Mouse (Mus musculus) embryonic stem cell, embryonic (primary cell): ENCODE measurements around the gene Tecpr2.

Source experiments
- CTCF ChIA-PET, 4 experiments: fragments of 300-600 bp in 2 of 4; fragments of 350-600 bp in 2 of 4; sonication (Branson Sonifier 250); formaldehyde crosslinking; loops; one replicate each; lab custom pipeline; 2022; ENCODE audit warnings: inconsistent platforms in 2 of 4; lab: Charles Lee
- POLR2A ChIA-PET, 4 experiments: fragments of 300-600 bp in 2 of 4; fragments of 350-600 bp in 2 of 4; sonication (Branson Sonifier 250); formaldehyde crosslinking; loops; one replicate each; lab custom pipeline; 2022; ENCODE audit warnings: antibody characterized with exemption in 4 of 4, inconsistent platforms in 1 of 4; lab: Charles Lee

The Tecpr2 gene

DNA sequence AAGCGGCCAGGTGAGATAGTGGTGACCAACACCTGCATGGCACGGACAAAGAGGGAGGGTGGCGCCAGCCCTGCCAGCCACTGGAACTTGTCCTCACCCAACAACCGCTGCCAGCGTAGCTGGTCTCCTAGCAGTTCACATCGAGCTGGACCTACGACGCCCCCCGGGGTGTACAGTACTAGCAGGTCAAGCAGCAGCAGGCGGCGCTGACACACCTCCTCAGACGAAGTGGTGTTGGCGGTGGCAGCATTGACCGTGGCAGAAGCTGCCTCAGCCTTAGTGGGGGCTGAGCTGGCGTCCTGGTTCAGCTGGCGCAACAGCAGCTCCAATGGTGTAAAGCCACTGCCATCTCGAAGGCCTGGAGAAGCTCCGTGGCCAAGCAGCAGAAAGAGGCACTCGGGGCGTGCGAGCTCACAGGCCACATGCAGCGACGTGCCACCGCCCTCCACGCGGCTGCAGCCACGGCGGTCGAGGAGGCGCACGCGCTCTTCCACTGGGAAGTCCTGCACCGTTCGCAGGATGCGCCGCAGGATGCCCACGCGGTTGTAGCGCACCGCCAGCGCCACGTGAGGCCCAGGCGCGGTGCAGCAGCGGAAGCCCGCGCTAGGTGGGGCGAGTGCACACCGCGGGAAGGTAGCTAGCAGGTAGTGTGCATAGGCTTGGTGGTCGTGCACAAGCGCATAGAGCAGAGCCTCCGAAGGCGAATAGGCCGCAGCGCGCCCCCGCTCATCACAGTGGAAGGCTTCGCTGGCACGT lies 87.7 kb downstream of the Tecpr2 start:
- CTCF ChIA-PET: interaction anchor here (0.6 to 9.1 kb wide), 14 partner anchors 8 to 763 kb away, joined by 3 to 123 read pairs (median 4); no protein-coding TSS in a partner anchor
- POLR2A ChIA-PET: interaction anchor here in 3 of 4 experiments (0.6 to 8.8 kb wide), 15 partner anchors 10 to 275 kb away, joined by 3 to 79 read pairs (median 6); partner anchors contain the start of genes Rcor1 (in 1 of the 3) and Wdr20 (in 1 of the 3)

- CTCF ChIA-PET: interaction anchor here (0.6 to 9.1 kb wide), 12 partner anchors 9 to 762 kb away, joined by 3 to 123 read pairs (median 4); no protein-coding TSS in a partner anchor
Measured at GRCm38 (mm10) chr12:110977345-110977733, 88.3 kb downstream of the Tecpr2 start.

GRCm38 (mm10) chr12:110977896-110978606 lies 89.0 kb downstream of the Tecpr2 start:
- CTCF ChIA-PET: interaction anchor here (0.5 to 9.1 kb wide), 11 partner anchors 14 to 639 kb away, joined by 3 to 123 read pairs (median 3); no protein-coding TSS in a partner anchor
- POLR2A ChIA-PET: interaction anchor here in 3 of 4 experiments (0.5 to 8.8 kb wide), 21 partner anchors 8 to 562 kb away, joined by 3 to 79 read pairs (median 5); partner anchors contain the start of gene Rcor1 (in 2 of the 3)

More at GRCm38 (mm10) chr12:110977345-110977733, 88.3 kb downstream of the Tecpr2 start:
- POLR2A ChIA-PET: interaction anchor here in 3 of 4 experiments (0.6 to 8.8 kb wide), 15 partner anchors 9 to 276 kb away, joined by 3 to 79 read pairs (median 6); partner anchors contain the start of genes Rcor1 (in 1 of the 3) and Wdr20 (in 1 of the 3)

DNA sequence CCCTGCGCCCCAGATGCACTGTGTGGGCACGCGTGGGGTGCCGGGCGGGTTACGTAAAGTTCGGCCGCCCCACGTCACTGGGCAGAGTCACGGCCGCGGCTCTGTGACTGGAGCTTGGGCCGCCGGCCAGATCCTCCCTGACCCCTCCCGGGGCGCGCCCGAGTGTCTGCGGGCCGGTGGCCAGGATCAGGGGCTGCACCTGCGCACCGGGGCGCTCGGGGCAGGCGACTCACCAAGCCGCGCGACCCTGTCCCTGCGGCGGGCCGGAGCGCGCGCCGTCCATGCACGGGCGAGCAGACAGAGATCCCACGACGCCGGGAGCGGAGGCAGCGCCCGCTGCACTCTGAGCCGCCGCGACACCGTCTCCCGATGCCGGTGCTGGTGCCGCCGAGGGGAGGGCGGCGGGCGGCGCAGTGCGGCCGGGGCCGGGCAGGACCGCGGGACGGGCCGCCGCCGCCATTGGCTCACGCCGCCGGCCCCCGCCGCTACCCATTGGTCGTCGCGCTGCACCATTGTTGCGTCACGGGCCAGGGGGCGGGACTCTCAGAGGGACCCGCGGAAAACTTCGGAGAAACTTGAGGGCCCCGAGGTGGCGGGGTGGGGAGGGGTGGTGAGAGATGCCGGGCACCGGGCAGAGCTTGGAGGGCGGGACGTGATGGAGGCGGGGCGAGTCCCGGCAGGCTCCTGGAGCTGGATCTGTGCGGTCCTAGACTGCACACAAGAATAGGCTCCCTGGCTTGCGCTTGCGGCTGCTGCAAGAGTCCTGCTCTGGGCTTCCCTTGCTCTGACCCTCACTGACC lies 89.7 kb downstream of the Tecpr2 start, which contains the start of gene Ankrd9:
Gene Ankrd9 (minus strand): TSS at position 434 of the 800 bp plus-strand sequence.
- POLR2A ChIA-PET: interaction anchor here (0.5 to 8.8 kb wide), 38 partner anchors 12 to 1004 kb away, joined by 3 to 79 read pairs (median 4); partner anchors contain the start of genes Hsp90aa1 (in 2 of the 4) and Rcor1 (in 2 of the 4)
- CTCF ChIA-PET: interaction anchor here (0.5 to 9.1 kb wide), 14 partner anchors 13 to 1434 kb away, joined by 3 to 123 read pairs (median 3); partner anchors contain the start of gene Rcor1 (in 1 of the 4)

DNA sequence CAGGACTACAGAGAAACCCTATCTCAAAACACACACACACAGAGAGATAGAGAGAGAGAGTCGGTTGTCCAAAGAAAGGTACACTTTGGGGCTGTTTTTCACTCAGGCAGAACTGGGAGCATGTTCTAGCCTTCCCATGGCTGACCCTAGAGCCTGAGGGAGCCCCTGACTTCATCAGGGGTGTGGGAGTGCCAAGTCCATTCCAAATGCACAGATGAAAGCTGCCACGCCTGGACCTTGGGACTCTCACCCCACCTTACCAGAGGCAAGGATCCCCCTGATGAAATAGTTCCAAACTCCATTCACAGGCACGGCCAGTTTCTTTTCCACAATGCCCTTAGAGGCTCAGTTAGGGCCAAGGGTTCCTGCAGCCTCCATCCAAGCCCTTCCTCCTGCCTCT lies 90.7 kb downstream of the Tecpr2 start:
- ChIA-PET POLR2A (interaction anchor here in 3 of 4 experiments (0.6 to 8.8 kb wide), 20 partner anchors 8 to 411 kb away, joined by 3 to 79 read pairs (median 4); partner anchors contain the start of genes Hsp90aa1 (in 1 of the 3) and Rcor1 (in 1 of the 3)), CTCF (interaction anchor here in 2 of 4 experiments (0.9 to 9.1 kb wide), 3 partner anchors 12 to 59 kb away, joined by 3 to 123 read pairs (median 8); partner anchors contain the start of gene Rcor1 (in 1 of the 2))

DNA sequence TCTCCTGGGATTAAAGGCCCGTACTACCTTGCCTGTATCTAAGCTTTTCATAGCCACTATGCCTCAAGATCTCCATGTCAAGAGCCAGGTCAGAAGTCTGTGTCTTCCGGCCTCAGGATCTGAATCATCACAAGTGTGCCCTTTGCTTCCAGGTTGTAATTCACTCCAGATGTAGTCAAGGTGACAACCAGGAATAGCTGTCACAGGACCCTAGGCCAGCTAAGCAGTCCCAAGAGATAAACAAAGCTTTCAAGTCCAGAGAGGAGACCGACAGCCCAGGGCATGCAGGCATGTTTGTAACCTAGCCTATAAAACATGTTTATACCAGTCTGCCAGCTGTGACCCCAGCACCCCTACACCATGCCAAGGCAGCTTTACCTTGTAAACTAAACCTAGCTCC lies 92.7 kb downstream of the Tecpr2 start:
- POLR2A ChIA-PET: interaction anchor here in 3 of 4 experiments (0.6 to 8.8 kb wide), 19 partner anchors 9 to 279 kb away, joined by 3 to 79 read pairs (median 5); partner anchors contain the start of genes Rcor1 (in 2 of the 3) and Hsp90aa1 (in 1 of the 3)
- CTCF ChIA-PET: interaction anchor here (0.6 to 9.1 kb wide), 6 partner anchors 10 to 896 kb away, joined by 3 to 123 read pairs (median 4); no protein-coding TSS in a partner anchor

DNA sequence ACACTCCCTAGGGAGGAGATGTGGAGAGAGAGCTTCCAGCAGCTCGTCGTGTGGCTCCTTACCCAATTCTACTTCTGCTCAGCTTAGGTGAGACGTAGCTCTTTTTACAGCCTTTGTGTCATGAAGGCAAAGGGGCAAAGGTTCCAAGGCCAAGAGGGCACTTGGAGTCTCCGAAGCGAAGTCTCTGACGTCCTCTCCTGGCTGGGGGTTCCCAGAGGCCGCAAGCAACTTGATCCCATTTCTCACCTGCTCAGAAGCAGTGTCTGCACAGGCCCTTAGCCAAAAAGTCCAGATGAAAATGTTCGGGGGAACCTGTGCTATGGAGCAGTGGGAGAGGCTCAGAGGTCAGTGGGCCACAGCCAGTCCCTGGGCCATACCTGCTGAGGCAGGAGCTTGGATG lies 94.0 kb downstream of the Tecpr2 start:
- ChIA-PET POLR2A (interaction anchor here in 2 of 4 experiments (0.7 to 8.8 kb wide), 11 partner anchors 9 to 553 kb away, joined by 3 to 79 read pairs (median 5); no protein-coding TSS in a partner anchor), CTCF (interaction anchor here in 3 of 4 experiments (0.6 to 9.1 kb wide), 7 partner anchors 9 to 1743 kb away, joined by 3 to 123 read pairs (median 3); no protein-coding TSS in a partner anchor)

DNA sequence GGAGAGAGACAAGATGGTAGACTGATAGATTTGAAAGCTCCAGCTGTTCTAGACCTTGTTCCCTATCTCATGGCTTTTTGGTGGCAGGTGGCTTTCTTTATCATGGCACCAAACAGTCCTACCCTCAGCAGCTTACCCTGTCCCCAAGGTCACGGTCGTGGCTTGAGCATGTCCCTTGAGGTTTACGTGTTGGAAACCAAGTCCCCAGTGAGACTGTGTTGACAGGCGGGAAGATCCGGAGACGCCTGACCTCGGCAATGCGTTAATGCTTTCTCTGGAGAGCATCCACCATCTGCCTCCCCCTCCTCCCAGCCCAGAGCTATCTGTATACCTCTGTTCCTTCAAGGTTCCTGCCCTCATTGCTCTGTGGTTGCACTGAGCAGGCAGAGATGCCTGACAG lies 94.7 kb downstream of the Tecpr2 start:
- ChIA-PET CTCF (interaction anchor here in 3 of 4 experiments (0.6 to 9.1 kb wide), 4 partner anchors 8 to 21 kb away, joined by 3 to 123 read pairs (median 6); no protein-coding TSS in a partner anchor), POLR2A (interaction anchor here in 3 of 4 experiments (0.6 to 8.8 kb wide), 10 partner anchors 8 to 512 kb away, joined by 3 to 79 read pairs (median 5); no protein-coding TSS in a partner anchor)

DNA sequence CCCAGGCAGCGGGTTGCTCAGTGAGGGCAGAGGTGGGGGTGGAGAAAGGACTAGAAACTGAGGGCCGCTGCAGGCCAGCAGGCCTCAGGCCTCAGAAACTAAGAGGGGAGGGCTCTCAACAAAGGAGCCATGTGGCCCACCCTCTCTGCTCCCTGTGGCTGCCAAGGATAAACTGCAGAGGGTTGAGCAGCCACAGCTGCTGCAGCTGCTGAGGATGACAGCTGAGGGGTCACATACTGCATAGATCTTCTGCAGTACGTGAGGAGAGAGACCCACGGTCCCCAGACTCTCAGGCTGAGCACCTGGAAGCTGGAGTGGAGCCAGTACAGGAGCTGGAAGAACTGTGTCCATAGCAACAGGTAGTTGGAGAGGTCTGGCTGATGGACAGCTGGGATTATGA lies 95.5 kb downstream of the Tecpr2 start:
- CTCF ChIA-PET: no interaction called here

GRCm38 (mm10) chr12:110985141-110985540 lies 96.1 kb downstream of the Tecpr2 start:
- ChIA-PET POLR2A (no interaction called here), CTCF (no interaction called here)

More for the DNA sequence above, 95.5 kb downstream of the Tecpr2 start:
- POLR2A ChIA-PET: interaction anchor here in 1 of 4 experiments (1.1 to 8.8 kb wide), 3 partner anchors 7 to 227 kb away, joined by 3 to 76 read pairs (median 17); no protein-coding TSS in a partner anchor

DNA sequence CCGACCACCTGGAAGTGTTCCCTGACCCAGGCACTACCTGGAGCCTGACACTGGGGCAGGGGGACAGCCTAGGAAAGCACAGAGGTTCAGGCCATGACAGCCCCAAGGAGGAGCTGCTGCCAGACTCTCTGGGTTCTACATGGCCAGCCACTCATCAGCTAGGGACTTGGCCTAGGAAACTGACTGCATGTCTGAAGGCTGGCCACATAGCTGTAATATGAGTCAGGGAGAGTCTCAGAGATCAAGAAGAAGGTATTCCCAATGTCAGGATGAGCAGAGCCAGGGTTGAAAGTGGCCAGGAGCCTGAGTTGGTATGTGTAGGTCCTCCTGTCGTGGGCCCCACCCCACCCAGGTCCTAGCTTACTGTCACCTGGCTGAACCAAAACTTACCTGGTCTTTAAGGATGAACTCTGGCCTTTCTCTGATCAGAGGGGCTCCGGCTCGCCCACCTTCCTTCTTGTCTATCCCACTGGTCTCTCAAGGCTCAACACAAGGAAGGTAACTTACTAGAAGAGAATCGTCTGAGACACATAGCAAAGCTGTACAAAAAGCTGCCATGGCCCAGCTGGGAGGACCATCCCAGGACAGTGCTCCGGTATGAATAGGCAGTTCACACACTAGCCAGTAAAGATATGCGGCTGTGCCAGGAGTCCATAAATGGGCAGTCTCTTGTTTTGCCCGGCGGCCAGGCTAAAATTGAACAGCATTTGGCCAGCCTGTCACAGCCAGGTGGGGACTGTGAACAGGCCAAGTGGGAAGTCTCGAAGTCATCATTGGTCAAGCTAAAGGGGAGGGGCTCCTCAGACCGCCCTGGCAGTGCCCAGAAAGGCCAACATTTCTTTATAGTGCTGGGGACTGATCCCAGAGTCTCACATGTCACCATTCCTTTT lies 97.7 kb downstream of the Tecpr2 start:
- ChIA-PET POLR2A (interaction anchor here (0.6 to 1.5 kb wide), 4 partner anchors 10 to 562 kb away, joined by 3 to 6 read pairs (median 4); no protein-coding TSS in a partner anchor), CTCF (interaction anchor here in 2 of 4 experiments (0.7 to 1.4 kb wide), 2 partner anchors 8 to 105 kb away, joined by 3 read pairs; no protein-coding TSS in a partner anchor)

GRCm38 (mm10) chr12:110989409-110989808 lies 100.3 kb downstream of the Tecpr2 start:
- POLR2A ChIA-PET: interaction anchor here in 3 of 4 experiments (0.9 to 8.9 kb wide), 4 partner anchors 9 to 25 kb away, joined by 3 to 76 read pairs (median 34); partner anchors contain the start of gene Ankrd9 (in 2 of the 3)
- CTCF ChIA-PET: interaction anchor here in 2 of 4 experiments (0.6 to 6.8 kb wide), 3 partner anchors 10 to 53 kb away, joined by 3 to 123 read pairs (median 58); partner anchors contain the start of gene Ankrd9 (in 1 of the 2)

GRCm38 (mm10) chr12:110990500-110990899 lies 101.4 kb downstream of the Tecpr2 start:
- CTCF ChIA-PET: interaction anchor here in 3 of 4 experiments (0.5 to 6.8 kb wide), 11 partner anchors 9 to 108 kb away, joined by 3 to 123 read pairs (median 9); partner anchors contain the start of gene Ankrd9 (in 1 of the 3)
- POLR2A ChIA-PET: interaction anchor here in 3 of 4 experiments (0.7 to 8.9 kb wide), 10 partner anchors 10 to 547 kb away, joined by 3 to 76 read pairs (median 4); partner anchors contain the start of genes Ankrd9 (in 2 of the 3), Eif5 (in 1 of the 3) and Rcor1 (in 1 of the 3)

DNA sequence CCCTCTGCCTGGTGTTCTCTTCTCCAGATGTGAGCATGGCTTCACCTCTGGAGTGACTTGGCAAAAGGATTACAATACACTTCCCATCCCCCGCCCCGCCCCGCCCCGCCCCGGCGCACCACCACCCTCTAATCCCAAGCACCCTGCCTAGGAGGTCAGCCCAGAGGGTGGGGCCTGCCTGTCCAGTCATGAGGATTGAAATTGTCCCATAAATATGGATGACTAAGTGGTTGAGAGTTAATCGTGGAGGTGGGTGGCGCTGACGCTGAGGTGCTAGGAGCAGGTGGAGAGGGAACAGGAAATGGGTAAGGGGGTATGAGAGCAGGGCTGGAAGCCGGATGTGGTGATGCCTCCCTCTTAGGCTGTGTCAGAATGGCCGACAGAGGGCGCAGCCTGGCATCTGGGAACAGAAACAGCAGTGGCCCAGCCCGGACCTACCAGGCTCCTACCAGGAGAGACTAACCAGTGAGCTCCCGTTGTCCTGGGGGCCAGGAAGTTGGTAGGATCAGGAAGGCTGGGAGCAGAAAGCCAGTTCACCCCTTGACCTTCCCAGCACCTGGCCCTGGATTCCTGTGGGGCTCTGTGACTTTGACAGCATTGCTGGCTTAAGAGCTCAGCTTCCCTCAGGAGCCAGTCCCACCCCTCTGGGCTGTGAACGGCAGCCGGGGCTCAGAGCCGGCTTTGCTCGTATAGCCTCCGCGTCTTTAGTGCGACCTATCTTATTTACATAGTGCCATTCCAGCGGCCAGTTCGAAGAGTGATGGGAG lies 102.5 kb downstream of the Tecpr2 start:
- ChIA-PET POLR2A (interaction anchor here (0.6 to 8.9 kb wide), 36 partner anchors 8 to 289 kb away, joined by 3 to 76 read pairs (median 4); partner anchors contain the start of genes Ankrd9 (in 3 of the 4), Rcor1 (in 2 of the 4), Hsp90aa1 (in 1 of the 4) and Wdr20 (in 1 of the 4)), CTCF (interaction anchor here (0.6 to 6.8 kb wide), 97 partner anchors 8 to 942 kb away, joined by 3 to 123 read pairs (median 4); partner anchors contain the start of genes Rcor1 (in 3 of the 4), Ankrd9 (in 2 of the 4), Hsp90aa1 (in 1 of the 4) and Wdr20 (in 1 of the 4))
